Mouse (Mus musculus) cerebellum, adult 9-11 months (tissue): ENCODE results near the gene Rho.

Source experiments
- DNase-seq: peaks from one replicate; pipeline ENCODE4 v3.0.0; 2022

Gene Rho

DNA sequence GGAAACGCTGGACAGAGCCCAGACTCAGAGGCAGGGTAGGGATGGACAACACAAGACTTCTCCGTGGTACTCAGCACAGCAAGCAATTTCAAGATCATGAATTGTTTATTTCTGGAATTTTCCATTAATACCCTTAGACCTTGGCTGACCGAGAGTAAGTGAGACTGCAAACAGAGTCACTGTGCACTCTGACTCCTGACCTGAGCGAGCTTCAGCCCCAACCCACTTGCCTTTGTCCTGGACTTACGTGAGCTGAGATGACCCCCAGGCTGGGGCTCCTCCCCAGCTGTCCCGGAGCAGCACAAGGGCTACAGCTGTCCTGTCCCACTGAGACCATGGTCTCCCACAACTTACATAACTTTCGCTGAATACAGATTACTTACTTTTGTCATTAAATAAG lies 51.3 kb downstream of the Rho start:
- DNase-seq: no peak

DNA sequence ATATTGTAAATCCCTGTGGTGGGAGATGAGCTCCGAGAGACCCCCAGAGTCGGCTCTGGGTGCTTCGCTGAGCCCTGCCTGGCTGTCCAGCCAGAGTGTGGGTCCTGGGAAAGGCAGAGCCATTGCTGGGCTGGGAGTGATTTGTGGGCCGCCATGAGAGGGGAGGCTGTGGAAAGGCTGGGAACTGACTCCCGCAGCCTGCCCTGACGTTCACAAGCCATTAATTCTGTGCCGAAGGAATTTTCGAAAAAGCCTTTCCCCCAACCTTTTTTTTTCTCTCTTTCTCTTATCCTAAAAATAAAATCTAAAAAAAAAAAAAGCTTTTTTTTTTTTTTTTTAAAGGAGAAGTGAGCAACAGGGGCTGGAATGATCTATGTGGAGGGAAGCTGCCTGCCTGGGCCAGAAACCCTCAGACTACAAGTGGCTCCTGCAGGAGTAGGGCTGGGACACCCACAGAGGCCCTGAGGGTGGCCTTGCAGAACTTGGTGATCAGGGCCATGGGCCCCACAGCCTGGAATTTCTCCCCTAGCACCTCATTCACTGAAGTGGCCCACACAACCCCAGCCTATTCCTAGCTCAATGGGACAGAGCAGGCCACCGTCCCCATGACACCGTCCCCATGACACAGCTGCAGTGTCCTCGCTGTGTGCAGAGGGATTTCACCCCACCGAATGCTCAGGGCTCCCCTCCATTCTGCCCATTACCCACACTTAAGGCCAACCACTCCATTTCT lies 51.9 kb downstream of the Rho start:
- DNase-seq: no peak

DNA sequence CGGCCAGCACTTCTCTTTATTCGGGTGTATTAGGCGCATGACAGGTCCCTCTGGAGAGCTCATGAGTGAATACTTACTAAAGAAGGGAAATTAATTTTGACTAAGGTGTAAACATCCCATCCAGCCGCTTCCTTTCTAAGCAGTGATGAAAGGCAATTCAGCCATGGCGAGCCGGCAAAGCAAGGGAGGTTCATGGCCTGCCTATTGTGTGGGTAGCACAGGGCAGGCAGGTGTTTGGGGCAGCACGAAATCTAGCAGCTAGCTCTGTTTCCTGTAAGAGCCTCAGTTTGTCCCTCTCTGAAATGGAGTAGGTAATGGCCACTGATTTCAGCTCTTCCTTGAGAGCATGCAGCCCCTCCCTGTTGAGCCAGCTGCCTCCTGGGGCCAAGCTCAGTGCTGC lies 53.0 kb downstream of the Rho start:
- DNase-seq: no peak

DNA sequence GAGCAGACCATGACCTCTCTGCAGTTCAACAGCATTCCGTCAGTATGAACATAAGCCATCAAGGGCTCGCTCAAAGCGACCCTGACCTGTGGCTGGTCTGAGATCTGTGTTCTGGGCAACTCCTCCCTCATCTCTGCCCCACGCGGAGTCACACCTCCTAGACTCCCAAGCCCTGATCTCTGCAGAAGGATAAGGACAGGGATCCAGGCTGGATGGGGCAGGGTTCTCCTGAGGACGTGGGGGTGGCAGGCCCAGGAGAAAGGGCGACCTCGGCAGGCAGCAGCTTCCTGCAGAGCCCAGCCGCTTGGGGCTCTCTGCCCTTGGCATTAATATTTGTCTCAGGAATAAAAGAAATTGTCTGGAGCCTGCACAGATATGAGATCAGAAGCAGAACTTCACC lies 54.1 kb downstream of the Rho start:
- no peak for DNase-seq

DNA sequence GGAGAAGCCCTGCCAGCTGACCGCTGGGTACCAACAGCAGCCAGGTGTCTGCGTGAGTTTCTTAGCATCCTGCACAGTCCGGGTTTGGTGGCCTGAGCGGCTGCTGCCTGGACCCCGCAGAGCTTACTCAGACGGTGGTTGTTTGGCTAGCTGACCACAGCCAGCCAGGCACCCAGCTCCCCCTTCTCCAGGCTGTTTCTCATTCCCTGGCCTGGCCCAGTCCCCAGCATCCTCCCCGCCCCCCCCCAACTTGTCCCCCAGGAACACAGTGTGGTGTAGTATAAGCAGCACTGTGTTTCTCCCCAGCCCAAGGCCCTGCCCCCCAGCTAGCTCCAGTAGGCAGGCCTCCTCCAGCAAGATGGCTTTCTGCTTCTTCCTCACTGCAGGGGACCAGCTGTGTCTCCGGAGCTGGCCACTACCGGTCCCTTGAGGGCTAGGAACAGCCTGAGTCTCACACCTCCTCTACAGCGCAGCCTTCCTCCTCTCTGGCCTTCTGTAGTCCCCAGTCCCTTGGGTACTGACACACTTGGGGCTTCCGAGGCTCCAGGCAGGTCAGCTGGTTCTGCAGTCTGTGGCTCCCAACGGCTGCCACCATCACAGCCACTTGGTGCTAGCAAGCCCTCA lies 55.0 kb downstream of the Rho start:
- DNase-seq: peak; percentile 52

DNA sequence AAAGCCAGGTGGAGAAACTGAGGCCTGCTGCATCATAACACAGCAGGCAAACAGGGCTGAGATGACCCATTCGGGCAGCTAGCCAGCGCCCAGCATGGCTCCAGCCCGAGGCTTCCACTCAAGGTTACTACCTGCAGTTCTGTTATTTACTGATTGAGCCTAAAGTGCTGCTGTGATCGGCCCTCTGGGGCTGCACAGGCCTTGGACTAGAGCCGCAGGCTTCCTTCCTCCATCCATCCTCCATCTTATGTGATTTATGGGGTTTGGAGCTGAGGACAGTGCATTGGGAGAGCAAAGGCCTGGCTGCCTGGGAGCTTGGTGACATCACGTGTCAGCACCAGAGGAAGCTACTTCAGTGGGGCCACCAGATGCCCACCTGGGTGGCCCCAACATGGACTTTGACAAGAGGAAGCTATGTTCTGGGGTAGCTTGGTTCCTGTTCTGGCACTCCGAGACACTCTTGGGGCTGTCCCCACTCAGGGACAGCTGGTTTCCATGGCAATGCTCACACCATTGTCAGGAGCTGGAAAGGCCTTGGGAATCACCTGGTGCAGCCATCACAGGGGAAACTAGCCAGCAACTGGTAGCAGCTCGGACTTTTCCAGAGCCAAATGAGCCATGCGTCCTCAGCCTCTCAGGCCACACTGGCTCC lies 55.7 kb downstream of the Rho start:
- DNase-seq: peak; percentile 55

DNA sequence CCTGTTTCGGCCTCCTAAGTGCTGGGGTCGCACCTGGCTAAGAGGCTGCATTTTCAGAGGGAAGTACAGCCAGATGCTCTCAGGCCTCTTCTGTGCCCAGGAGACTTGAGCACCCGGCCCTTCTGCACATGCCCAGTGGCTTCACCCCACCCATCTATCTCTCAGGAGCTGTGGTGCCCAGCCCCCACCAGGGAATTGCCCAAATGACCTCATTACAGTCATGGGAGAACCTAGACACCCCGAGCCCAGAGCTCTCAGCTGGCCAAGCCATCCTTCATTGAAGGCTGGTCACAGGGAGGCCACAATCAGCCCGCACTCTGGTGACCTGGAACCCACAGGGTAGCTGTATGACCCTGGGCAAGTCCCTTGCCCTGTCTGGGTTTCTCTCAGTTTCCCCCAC lies 57.5 kb downstream of the Rho start:
- DNase-seq: no peak

DNA sequence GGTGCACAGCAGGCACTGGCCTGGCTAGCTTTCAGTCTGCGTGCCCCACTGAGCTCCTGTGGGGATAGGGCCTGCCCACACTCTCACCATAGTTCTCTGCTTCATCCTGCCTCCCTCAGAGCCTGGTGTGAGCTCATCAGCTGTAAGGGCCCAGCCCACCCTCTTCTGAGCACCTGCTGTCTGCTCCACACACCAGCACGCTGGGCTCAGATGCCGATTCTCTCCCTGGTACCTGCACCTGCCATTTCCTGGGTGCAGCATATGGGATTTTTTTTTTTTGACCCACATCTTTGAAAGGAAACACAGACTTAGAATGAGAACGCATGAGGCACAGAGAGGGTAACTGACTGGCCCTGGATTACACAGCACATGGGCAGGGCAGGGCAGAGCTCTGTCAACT lies 58.1 kb downstream of the Rho start:
- no peak for DNase-seq
